Mouse (Mus musculus) embryonic stem cell, embryonic (primary cell): Measurements from ENCODE around the gene Gm42957.

Experiments used
- CTCF ChIA-PET, 4 experiments: fragments of 300-600 bp in 2 of 4; fragments of 350-600 bp in 2 of 4; sonication (Branson Sonifier 250); formaldehyde crosslinking; loops; one replicate each; lab custom pipeline; 2022; ENCODE audit warnings: inconsistent platforms in 2 of 4; lab: Charles Lee
- POLR2A ChIA-PET, 4 experiments: fragments of 300-600 bp in 2 of 4; fragments of 350-600 bp in 2 of 4; sonication (Branson Sonifier 250); formaldehyde crosslinking; loops; one replicate each; lab custom pipeline; 2022; ENCODE audit warnings: antibody characterized with exemption in 4 of 4, inconsistent platforms in 1 of 4; lab: Charles Lee

Gene Gm42957

GRCm38 (mm10) chr3:96696766-96697732 lies 61.8 kb downstream of the Gm42957 start:
- ChIA-PET POLR2A (interaction anchor here (0.5 to 13.9 kb wide), 88 partner anchors 8 to 746 kb away, joined by 3 to 317 read pairs (median 5); partner anchors contain the start of genes Ankrd35 (in 4 of the 4), Gm16253 (in 3 of the 4), Itga10 (in 3 of the 4) and Rbm8a (in 3 of the 4)), CTCF (interaction anchor here (0.5 to 2.7 kb wide), 34 partner anchors 8 to 194 kb away, joined by 3 to 18 read pairs (median 5); partner anchors contain the start of genes Nudt17 (in 3 of the 4), Polr3gl (in 2 of the 4), Ankrd35 (in 1 of the 4) and Gm16253 (in 1 of the 4))

- ChIA-PET CTCF (interaction anchor here (0.5 to 2.3 kb wide), 26 partner anchors 9 to 221 kb away, joined by 3 to 20 read pairs (median 5); partner anchors contain the start of genes Ankrd35 (in 2 of the 4), Itga10 (in 2 of the 4) and Nudt17 (in 2 of the 4)), POLR2A (interaction anchor here (0.7 to 13.9 kb wide), 26 partner anchors 9 to 215 kb away, joined by 3 to 317 read pairs (median 5); partner anchors contain the start of genes Ankrd35 (in 3 of the 4), Nudt17 (in 2 of the 4), Rbm8a (in 2 of the 4) and Polr3gl (in 1 of the 4))
Observed at GRCm38 (mm10) chr3:96698993-96699690, 63.9 kb downstream of the Gm42957 start.

- ChIA-PET CTCF (interaction anchor here (0.9 to 2.3 kb wide), 15 partner anchors 8 to 220 kb away, joined by 3 to 20 read pairs (median 6); partner anchors contain the start of genes Ankrd35 (in 2 of the 4), Nudt17 (in 2 of the 4) and Itga10 (in 1 of the 4)), POLR2A (interaction anchor here in 3 of 4 experiments (0.7 to 13.9 kb wide), 12 partner anchors 8 to 214 kb away, joined by 3 to 317 read pairs (median 6); partner anchors contain the start of genes Nudt17 (in 2 of the 3), Ankrd35 (in 1 of the 3) and Gpr89 (in 1 of the 3))
Observed at GRCm38 (mm10) chr3:96700376-96700775, 65.1 kb downstream of the Gm42957 start.

GRCm38 (mm10) chr3:96701003-96701402 lies 65.7 kb downstream of the Gm42957 start:
- ChIA-PET CTCF (interaction anchor here in 3 of 4 experiments (0.7 to 2.3 kb wide), 8 partner anchors 7 to 423 kb away, joined by 3 to 20 read pairs (median 3); partner anchors contain the start of genes Ankrd35 (in 2 of the 3) and Nudt17 (in 1 of the 3)), POLR2A (interaction anchor here in 2 of 4 experiments (0.6 to 7.0 kb wide), 8 partner anchors 7 to 71 kb away, joined by 3 to 72 read pairs (median 5); partner anchors contain the start of genes Nudt17 (in 1 of the 2) and Rbm8a (in 1 of the 2))
